Mouse (Mus musculus) spleen, embryonic (tissue): ENCODE results near the gene Rhob.

ENCODE experiments used
- CTCF ChIA-PET: fragments of 350-600 bp; sonication (Branson Sonifier 250); formaldehyde crosslinking; loops from one replicate; lab custom pipeline; 2022; lab: Charles Lee

Gene Rhob

DNA sequence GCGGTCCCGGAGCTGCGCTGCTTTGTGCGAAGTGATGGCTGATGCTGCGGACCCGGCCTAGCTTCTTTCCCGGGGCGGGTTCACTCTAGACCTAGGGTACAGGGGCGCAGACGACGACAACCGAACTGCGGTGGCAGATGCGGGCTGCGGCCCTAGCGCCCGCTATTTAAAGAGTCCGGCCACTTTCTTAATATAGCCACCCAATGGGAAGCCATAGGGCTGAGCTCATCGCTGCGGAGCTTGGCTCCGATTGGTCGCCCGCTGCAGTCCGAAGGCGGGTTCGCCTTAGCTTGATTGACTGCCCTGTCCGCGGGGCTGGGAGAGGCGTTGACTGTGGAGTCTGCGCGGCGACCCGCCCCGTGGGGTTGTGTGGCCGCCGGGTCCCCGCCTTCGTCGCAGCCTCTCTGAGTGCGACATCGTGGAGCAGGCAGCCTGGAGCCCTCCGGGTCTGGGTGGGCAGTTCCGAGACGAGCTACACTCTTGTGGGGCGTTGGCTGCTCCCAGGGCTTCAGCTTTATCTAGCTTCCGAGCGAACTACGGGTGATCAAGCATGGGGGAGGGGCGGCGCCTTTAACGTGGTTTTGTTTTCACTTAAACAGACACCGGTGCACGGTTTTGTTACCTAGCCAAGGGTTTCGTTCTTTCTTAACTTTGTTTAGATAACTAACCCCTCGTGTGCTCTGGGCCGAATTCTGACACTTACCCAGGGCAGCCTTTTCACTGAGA lies at the start of gene Rhob:
Rhob (minus strand) TSS at position 139 of the 726 bp plus-strand sequence.
- CTCF ChIA-PET: interaction anchor here (0.8 to 1.8 kb wide), 2 partner anchors 180 to 186 kb away, joined by 3 to 7 read pairs; no protein-coding TSS in a partner anchor

DNA sequence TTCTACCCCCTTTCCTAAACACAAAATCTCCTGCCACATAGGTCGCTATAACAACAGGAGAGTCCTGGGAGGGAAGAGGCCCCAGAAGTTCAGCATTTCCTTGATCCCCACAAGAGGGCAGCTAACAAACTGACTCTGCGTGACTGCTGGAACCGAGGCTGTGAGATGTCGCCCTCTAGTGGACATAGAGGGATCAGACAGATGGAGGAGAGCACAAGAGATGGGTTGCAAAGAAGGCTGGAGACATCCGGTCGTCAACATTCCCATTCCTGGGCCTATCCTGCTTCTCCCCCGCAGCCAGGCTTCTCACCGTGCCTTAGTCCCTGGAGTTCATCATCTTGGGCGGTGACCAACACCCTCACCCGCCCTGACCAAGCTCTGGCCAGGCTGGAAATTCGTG lies 47.5 kb upstream of the Rhob start:
- CTCF ChIA-PET: no interaction called here

DNA sequence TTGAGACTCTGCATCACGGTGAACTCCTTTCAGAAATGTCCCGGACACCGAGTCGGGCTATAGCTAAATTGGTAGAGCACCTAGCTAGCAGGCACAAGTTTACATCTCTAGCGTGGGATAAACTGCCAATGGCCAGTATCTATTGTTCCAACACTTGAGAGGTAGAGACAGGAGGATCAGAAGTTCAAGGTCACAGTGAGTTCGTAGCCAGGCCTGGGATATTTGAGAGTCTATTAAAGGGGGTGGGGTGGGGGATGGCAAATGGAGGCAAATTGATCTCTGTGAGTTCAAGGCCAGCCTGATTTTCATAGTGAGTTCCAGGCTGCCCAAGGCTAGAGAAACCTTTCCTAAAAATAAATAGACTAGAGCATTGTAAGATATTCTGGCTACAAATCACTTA lies 47.0 kb upstream of the Rhob start:
- CTCF ChIA-PET: no interaction called here

DNA sequence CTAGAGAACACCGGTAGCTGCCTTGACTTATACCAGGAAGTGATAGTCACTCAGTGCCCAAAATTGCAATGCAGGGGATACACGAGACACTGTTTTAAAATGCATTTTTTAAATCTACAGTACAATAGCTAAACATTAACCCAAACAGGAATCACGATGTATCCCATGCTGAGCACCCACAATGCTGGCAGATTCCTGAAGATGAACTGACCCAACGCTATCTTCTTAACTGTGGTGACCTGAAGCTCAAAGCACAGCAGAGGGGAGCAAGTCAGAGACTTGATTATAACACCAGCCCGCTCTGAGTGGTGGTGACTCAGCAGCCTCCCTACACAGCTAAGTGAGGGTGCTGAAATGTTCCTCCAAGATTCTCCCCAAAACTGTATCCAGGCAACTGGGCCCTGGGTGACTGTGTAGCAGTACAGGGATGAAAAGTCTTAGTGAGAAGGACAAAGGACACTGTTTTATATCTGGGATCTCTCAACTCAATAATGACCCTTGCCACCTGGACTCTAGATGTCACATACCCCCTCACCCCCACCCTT lies 45.3 kb upstream of the Rhob start:
- CTCF ChIA-PET: no interaction called here

DNA sequence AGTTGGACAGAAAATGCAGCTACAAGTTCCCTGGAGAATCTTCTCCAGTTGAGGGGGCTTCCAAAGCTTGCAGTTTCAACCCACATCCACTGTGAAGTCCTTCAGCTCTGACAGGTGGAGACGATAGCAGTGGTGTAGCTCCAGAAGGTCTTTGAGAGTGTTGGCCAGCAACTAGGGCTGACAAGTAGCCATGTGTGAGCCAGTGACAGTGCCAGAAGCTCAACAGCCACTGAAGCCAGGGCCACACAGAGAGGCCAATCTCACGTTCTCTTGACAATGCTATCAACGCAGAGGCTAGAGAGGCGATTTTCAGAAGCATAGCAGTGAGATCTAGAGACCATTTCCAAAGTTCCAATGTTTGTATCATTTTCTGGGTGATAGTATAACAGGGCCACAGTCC lies 42.6 kb upstream of the Rhob start:
- CTCF ChIA-PET: no interaction called here

DNA sequence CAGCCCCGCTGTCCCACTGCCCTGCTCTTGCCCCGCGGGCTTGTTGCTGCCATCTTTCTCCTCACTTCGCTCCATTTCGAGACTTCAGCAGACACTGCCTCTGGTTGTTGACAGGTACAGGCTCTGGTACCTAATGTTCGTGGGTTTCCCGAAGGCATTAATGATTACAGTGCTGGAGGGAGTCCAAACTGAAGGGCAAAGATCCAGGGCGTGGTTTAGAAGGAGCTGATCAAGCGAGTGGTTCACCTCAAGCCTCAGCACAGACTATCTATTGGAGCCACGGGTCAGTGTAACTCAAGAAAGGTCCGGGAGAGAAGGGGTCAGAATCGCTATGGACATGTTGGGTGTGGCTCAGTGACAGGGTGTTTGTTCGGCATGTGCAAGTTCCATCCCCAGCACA lies 39.7 kb upstream of the Rhob start:
- CTCF ChIA-PET: no interaction called here

DNA sequence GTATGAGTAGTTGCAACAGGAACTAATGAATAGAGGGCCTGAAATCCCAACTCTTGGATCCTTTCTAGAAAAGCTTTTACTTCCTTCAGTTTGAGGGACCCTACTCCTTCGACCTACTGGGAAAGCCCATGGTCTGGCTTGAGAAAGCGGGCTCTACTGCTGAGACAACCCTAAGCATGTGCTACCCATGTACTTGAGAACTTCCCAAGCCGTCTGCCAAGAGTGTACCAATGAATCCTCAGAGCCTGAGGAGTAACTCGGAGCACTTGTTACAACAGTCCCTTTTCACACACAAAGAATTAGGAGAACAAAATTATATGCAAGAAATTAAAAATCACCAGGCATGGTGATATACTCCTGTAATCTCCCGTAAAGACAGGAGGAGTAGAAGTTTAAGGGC lies 37.5 kb upstream of the Rhob start:
- CTCF ChIA-PET: interaction anchor here (0.7 kb wide), 1 partner anchor 1849 kb away, joined by 3 read pairs; no protein-coding TSS in a partner anchor

DNA sequence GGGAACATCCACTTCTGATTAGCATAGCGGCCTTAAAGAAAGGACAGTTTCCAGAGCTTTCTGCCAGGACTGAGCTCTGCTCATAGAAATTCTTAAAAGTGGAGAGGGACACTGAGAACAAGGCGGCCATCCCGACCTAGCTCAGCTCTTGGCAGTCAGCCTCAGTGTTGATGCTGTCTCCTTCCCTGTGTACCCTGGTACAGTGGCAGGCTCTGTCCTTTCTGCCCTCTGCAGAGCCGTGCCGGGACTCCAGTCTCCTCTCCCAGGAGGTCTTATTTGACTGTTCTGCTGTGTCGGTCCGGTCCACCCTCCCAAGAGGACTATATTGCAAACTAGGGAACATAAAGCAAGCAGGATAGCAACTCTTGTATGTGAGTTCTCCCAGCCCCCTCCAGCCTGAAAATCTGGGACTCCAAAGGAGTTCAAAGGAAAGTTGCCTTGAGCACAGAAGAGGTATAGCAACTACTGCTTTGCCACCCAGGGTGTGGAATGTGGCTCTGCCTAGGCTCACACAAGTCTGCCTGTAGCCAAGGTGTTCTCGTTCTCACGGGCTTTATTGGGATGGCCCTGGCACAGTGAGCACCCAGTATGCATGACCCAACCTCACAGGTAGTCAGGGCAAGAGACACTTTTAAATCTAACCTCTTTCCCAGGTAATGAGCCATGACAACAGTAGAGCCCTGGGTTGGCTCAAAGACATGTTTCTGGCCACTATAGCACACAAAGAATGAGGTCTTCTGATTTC lies 36.6 kb upstream of the Rhob start:
- CTCF ChIA-PET: interaction anchor here (0.7 kb wide), 1 partner anchor 1850 kb away, joined by 3 read pairs; no protein-coding TSS in a partner anchor

DNA sequence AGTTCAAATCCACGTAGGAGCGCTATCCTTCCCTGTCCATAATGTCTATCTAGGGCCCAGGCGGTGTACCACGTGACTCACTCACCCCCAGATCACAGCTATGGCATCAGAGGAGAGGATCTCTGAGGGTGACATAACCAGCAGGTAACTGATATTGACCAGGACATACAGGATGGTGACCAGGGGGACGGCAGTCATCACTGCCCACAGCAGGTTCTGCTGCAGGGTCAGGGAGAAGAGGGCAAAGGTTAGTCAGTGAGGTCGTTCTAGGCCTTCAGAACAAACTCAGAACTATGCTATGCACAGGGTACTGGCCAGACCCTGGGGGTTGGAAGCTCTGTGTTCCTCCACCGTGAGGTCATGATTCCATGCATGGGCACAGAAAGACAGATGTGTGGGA lies 35.8 kb upstream of the Rhob start:
- CTCF ChIA-PET: no interaction called here

DNA sequence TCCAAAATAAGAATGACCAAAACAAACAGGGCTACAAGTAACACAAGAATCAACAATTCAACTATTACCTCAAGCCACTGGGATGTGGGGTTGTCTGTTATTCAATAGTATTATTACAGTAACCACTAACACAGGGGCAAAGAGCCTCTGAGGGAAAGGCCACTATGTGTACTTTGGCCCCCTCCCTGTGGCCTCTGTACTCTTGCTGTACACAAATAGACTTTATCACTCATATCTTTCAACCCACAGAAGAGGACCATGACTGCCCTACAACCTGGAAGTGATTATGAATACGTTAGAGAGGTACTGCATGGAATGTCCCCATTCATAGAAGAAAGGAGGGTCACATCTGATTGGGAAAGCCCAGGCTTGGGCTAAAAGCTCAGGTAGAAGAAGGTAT lies 35.1 kb upstream of the Rhob start:
- CTCF ChIA-PET: no interaction called here

DNA sequence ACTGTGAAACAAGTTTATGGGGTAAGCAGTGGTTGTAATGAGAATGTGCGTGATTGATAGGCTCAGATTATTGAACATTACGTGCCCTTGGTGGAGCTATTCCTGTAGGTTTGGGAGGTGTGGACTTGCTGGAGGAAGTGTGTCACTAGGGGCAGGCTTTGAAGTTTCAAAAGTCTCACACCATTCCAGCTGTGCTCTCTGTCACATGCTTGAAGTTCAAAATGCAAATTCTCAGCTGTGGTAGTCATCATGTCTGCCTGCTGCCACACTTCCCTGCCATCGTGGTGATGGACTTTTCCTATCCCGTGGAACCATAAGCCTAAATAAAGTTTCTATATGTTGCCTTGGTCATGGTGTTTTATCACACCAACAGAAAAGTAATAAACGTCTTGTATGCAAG lies 28.0 kb upstream of the Rhob start:
- CTCF ChIA-PET: no interaction called here

DNA sequence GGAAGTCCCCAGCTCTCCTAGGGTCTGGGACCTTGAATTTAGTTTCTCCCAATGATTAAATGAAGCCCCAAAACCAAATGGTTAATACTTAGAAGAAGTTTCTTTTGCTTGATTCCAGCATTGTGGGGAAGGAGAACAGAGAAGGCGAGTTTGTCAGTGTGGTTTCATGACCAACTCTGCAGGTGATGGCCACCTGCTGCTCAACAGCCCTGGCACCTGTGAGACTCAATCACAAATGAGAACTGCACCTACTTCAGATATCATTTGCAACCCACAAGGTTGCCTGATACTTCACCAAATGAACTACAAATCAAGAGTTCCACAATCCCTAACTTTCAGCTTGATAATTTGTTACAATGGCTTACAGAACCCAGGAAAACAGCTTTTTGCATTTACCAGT lies 27.4 kb upstream of the Rhob start:
- CTCF ChIA-PET: no interaction called here

DNA sequence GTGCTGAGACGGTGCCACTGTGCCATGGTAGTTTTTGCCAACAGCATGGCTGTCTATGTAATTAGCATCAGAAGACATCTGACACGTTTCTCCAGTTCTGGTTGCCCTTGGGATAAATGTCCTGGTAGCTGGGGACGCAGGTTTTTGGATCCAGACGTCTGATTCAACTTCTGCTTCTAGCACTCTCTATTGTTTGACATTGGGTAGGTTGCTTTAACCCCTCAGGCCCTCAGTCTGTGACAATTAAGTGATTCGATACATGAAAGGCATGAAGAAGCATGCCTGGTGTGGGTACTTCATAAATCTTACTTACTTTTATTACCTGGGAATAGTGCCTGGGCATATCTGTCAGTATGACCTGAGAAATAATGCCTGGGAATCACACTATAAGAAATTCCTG lies 24.3 kb upstream of the Rhob start:
- CTCF ChIA-PET: no interaction called here

DNA sequence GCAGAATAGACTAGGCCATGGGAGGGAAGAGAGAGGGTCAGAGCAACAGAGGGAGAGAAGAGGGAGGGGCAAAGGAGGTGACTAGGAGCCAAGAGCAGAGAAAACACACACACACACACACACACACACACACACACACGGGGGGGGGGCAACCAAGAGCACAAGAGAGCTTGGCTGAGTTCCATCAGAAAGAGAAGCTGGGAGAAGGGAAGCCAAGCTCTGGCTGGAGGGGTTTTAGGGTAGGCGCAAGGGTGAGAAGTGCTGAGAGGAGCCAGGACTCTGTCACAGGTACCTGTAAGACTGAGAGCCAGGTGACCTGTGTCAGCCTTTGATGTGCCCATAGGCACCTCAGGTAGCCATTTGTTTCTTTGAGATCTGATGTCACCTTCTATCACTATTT lies 22.9 kb upstream of the Rhob start:
- CTCF ChIA-PET: interaction anchor here (0.6 kb wide), 2 partner anchors 1321 to 1461 kb away, joined by 3 to 7 read pairs; no protein-coding TSS in a partner anchor

DNA sequence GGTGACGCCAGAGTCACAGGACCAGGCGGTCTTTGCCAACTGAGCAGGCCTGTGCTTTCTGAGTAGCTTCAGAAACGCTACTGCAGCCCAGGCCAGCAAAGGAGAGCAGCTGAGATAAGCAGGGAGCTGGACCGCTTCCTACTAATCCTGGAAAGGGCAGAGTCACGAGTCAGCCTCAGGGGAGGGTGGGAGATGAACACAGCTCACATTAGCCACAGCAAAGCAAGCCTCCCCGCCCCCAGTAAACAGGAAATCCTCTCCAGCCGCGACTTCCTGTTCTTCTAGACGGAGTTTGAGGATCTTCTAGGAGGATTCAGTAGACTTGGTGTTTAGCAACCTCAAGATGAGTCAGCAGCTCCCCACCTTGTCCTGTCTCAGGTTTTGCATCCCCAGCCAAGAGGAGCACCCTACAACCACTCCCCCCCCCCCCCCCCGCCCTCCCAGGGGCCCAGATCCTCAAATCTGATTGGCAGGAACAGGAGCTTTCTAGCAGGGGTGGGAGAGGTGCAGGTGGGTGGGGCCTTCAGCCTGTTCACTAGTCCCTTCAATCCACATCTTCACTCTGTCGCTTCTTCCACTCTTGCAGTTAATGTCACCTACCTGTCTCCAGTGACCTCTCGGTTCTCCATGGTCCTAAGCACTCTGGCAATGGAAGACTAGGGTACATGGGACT lies 21.7 kb upstream of the Rhob start:
- CTCF ChIA-PET: no interaction called here

DNA sequence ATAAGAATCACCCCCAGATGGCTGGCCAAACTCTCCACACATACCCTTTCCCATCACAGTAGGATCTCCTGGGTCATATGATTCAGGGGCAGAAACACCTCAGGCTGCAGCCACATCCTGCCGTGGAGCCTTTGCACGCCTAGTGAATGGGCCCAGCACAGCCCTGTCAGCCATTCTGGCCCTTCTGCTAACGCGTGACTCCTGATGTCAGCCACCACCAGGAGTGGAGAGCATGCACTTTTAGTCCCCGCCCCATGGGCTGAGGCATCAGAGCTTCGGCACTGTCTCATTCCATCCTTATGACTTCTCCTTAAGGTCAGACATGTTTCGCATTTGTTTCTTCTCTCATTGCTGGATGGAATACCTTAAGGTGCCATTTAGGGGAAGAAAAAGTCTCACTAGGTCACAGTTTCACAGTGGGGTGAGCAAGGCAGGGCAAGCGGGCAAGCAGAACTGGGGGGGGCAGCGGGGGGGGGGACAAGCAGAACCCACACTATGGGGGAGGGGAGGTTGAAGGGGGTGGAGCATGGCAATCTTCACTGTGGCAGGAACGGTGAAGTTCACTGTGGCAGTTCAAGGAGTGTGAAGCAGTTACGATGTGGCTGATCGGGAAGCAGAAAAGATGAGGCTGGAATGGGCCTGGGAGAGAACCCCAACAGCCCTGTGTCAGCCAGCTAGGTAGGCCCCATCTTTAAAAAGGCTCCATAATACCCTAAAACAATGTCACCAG lies 19.8 kb upstream of the Rhob start:
- CTCF ChIA-PET: interaction anchor here (0.7 kb wide), 1 partner anchor 18 kb away, joined by 3 read pairs; no protein-coding TSS in a partner anchor

DNA sequence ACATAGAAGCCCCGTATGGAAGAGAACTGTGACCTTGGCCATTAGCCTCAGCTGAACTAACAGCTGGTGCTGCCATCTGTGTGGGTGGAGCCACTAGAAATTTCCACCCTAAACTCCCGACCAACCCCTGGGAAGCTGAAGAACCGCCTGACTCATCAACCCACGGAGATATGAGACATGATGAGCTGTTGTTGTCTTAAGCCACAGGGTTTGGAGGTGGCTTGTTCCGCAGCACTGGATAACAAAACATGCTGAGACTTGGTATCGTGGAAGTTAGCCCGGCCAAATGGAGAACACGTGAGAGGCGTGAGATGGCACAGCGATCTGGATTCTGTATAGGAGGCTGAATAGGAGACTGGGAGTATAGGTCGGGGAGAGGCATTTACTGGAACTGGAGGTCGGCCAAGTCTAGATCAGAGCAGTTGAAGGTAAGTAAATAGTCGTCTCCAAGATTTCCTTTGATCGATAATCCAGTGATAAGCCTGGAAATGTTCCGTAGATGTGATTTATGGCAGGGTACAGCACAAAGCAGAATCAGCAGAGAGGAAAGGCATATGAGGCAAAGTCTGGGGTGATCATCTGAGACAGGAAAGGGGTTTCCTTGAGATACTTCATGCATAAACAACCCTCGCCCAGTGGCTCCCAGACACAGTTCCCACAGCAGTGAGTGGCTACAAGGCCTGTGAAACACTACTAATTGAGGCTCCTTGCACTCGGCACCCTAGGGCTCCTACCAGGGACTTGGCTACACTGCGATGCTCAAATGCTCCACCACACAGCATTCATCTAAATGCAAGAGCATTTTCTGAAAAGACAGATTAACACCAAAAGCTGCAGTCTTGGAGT lies 11.5 kb upstream of the Rhob start:
- CTCF ChIA-PET: no interaction called here

DNA sequence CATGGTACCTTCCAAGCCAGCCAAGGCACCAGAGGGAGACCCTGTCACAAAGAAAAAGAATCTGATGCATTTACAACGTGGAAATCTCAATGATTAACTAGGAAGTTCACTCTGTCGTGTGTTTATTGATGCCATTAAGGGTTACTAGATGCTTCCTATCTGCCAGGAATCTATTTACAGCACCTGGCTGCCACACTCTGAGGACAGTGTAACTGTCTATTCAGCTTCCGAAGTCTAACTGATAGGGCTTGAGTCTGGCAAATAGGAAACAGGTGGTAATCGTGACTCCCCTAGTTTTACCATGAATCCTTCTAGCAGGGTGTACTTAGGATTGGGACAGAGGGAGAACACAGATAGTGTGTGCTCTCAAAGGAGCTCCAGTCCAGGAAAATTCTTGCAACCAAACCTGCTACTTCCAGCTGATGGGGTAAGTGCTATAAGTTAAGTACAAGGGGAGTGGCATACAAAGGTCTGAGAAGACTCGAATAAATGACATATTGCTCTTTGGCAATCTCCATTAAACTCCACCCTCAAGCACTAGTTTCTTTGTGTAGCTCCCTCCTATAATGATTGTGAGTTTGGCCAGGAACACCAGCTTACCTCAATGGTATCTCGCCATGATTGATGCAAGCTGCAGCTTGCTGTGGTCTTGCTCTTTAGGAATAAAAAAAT lies 10.6 kb upstream of the Rhob start:
- CTCF ChIA-PET: no interaction called here

DNA sequence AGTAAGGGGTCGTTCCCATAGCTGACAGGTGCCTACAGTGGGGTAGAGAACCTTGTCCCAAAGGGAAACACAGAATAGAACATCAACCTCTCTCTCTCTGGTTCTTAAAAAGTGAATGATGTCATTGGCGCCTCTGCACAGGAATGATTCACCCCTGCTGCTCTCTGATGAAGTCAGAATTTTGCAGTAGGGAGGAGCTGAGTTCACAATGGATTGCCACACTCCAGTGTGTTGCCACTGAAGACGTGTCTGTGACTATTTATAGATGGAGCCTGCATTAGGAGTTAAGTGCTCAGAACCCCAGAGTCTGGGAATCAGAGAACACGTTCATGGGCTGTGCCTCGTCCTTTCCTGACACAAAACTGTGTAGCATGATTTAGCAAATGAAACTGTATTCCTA lies 9.9 kb upstream of the Rhob start:
- CTCF ChIA-PET: no interaction called here
